Mouse (Mus musculus) midbrain, embryonic 12.5 days (tissue): ENCODE measurements around the gene Tmub1. TPM values are rescaled to one million over a fixed set of nuclear protein-coding genes. Genes with fewer than 3 reads are reported as not detected.

Experiments
- ATAC-seq: fragments of 200-750 bp; cut with Nextera tagmentation; 2 replicates; pipeline ENCODE4 v1.8.0; 2017; ENCODE audit warnings: low read depth, moderate TSS enrichment, moderate library complexity; ENCODE audit not compliant: low FRiP score
- H3K27ac ChIP-seq: fragments of 300-500 bp; sonication (generic); replicated peaks from 2 replicates; pipeline ENCODE4 v1.5.1; 2016; ENCODE audit warnings: mild to moderate bottlenecking
- H3K27me3 ChIP-seq: fragments of 300-500 bp; sonication (generic); 2 replicates; pipeline ENCODE4 v1.6.1; 2016; ENCODE audit warnings: mild to moderate bottlenecking
- H3K36me3 ChIP-seq: fragments of 300-500 bp; sonication (generic); 2 replicates; pipeline ENCODE4 v1.6.1; 2016
- H3K4me1 ChIP-seq: fragments of 300-500 bp; sonication (generic); 2 replicates; pipeline ENCODE4 v1.6.1; 2016
- H3K4me2 ChIP-seq: fragments of 300-500 bp; sonication (generic); replicated peaks from 2 replicates; pipeline ENCODE4 v1.6.1; 2016; ENCODE audit warnings: mild to moderate bottlenecking, moderate library complexity
- H3K4me3 ChIP-seq: fragments of 300-500 bp; sonication (generic); 2 replicates; pipeline ENCODE4 v1.5.1; 2016; ENCODE audit warnings: mild to moderate bottlenecking
- H3K9ac ChIP-seq: fragments of 300-500 bp; sonication (generic); replicated peaks from 2 replicates; pipeline ENCODE4 v1.6.1; 2016; ENCODE audit warnings: mild to moderate bottlenecking, moderate library complexity
- H3K9me3 ChIP-seq: fragments of 300-500 bp; sonication (generic); 2 replicates; pipeline ENCODE4 v1.6.1; 2016; ENCODE audit warnings: mild to moderate bottlenecking
- WGBS: fragments of 180-500 bp; shearing (Covaris S2); methylation state at CpG from one replicate; pipeline ENCODE4 v1.1.7; 2016; 5-methylcytosine and 5-hydroxymethylcytosine counted together
- polyA plus RNA-seq: library from polyadenylated mRNA; unstranded; fragments of >200 nt; fragmentation: Nextera tagmentation; extraction: Ambion mirVana; gene quantifications from 2 replicates; pipeline ENCODE4 v1.2.1, GENCODE M21; 2016

The Tmub1 gene
- polyA plus RNA-seq = 31.8 and 35.4 TPM in 2 replicates

DNA sequence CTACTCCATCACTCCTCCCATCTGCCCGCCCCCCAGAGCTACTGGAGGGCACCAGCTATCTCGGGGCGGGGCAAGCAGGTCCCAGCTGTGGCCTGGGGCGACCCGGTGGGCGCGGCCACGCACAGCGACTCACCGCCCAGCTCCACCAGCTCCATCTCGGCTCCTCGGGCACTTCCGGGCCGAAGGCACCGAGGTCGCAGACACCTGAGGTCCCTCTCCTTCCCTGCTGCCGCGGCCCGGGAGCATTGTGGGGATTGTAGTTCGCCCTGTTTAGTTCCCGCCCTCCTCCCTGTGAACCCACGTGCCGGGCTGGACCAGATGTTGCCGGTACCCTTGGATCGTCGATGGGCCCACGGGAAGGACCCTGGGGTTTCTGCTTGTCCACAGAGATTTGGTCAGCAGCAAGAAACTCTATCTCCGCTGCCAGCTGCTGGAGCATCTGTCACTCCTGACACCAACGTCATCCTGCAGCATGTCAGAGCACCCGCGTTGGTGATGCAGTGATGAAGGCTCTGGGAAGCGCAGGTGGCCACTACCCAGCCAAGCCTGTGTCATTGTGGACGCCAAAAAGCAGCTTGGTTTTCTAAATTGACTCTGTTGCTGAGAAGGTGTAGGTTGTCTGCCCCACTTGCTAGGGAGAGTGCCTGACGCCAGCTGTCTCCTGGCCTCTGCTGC is at the start of gene Tmub1:
Tmub1 (minus strand) TSS at position 231 of the 675 bp plus-strand sequence.
- H3K9ac ChIP-seq = peak within 1 kb of the TSS; percentile 73
- peak; percentile 50 for ATAC-seq
- peaks cover 41% of the 10 kb centered on the region for H3K4me1 ChIP-seq
- H3K9me3 ChIP-seq = no peaks in the 10 kb centered on the region
- H3K36me3 ChIP-seq = peaks cover 10% of the 10 kb centered on the region; the same call in 1 of the 2 replicates
- peak within 1 kb of the TSS; percentile 85 for H3K4me2 ChIP-seq
- 2% methylated on average over 34 of the region's 34 CpGs for WGBS
- peaks cover 9% of the 10 kb centered on the region; the same call in 1 of the 2 replicates for H3K27me3 ChIP-seq
- H3K4me3 ChIP-seq = peak within 1 kb of the TSS; percentile 67
- peak within 1 kb of the TSS; percentile 56 for H3K27ac ChIP-seq

DNA sequence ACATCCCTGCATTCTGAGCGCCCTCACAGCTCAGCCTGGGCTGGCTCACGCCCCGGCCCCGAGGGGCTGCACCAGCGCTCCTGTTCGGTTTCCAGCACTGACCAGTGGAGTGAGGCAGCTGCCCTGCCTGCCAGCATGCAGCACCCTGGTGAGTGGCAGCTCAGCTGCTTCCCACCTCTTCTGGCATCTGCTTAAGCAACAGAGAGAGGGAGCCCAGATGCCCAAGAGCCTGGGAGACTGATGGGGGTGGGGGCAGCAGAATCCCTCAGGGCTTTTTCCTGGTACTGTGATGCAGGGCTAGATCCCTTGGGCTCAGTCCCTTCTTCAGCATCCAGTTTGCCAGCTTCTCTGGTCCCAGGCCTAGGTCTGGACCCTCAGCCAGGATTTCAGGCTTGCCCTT is 49.1 kb upstream of the Tmub1 start:
- 44% methylated on average over 6 of the region's 6 CpGs for WGBS
- H3K27me3 ChIP-seq = 0 out of 2 replicates have a peak, but pooled peaks cover under 1% of the 10 kb centered on the region
- no peak overlapping the region for H3K4me2 ChIP-seq
- H3K9ac ChIP-seq = no peak overlapping the region
- H3K4me1 ChIP-seq = peaks cover 41% of the 10 kb centered on the region
- H3K36me3 ChIP-seq = peaks cover 95% of the 10 kb centered on the region
- no peak for ATAC-seq
- H3K9me3 ChIP-seq = no peaks in the 10 kb centered on the region
- H3K4me3 ChIP-seq = no peak overlapping the region
- 0 out of 2 replicates have a peak overlapping the region, but pooled peaks have one; percentile 39 for H3K27ac ChIP-seq

DNA sequence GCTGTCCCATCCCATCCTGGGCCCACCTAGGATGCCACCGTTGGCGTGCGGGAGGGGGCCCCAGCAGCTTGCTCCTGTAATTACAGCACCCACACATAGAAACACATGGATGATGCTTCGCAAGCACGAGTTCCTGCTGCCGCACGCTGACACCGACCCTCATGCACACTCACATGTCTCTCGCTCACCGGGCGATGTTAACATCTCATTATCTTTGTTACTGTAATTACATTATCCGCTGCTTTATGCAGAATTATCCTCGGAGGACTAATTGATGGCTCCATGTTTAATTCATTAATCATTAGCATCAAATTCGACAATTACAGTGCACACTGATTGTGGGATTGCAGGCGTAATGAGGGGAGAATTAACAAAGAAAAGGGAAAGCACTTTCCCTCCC is 47.4 kb upstream of the Tmub1 start:
- Histone ChIP-seq H3K4me1 (peaks cover 41% of the 10 kb centered on the region), H3K27ac (0 out of 2 replicates have a peak overlapping the region, but pooled peaks have one; percentile 8), H3K27me3 (no peaks in the 10 kb centered on the region)

DNA sequence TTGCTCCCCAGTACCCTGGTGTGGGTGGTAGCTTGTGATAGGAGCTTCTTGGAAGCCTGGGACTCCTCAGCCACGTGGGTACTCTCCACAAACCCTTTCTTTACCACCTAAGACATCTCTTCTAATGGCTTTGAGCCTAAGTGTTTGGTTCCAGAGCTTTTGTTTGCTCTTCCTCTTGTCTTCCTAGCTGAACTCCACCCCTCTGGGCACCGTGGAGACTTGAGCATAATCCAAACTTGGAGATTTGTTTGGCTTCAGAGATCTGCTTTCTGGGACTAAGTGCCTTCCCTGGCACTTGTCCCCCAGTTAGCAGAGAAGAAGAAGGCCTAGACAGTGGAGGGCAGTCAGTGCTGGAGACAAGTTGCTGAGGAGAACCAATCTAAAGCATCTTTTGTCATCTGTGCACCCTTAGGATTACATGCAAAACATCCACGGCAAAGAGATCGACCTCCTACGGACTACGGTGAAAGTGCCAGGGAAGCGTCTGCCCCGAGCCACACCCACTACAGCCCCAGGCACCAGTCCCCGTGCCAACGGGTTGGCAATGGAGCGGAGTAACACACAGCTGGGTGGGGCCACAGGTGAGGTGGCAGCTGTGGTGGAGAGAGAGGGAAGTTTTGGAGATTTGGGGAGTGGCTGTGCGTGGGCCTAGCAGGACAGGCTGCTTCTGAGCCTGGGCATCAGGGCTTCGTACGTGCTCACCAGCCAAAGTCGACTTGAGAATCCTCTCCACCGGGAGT is 45.1 kb upstream of the Tmub1 start:
- 88% methylated on average over 16 of the region's 16 CpGs for WGBS
- no peaks in the 10 kb centered on the region for H3K27me3 ChIP-seq
- ATAC-seq = no peak

More for the DNA sequence above, 47.4 kb upstream of the Tmub1 start:
- no peaks in the 10 kb centered on the region for H3K9me3 ChIP-seq
- H3K4me2 ChIP-seq = no peak overlapping the region
- WGBS = 79% methylated on average over 15 of the region's 15 CpGs
- H3K9ac ChIP-seq = no peak overlapping the region
- H3K36me3 ChIP-seq = peaks cover 92% of the 10 kb centered on the region
- ATAC-seq = no peak
- H3K4me3 ChIP-seq = no peak overlapping the region

DNA sequence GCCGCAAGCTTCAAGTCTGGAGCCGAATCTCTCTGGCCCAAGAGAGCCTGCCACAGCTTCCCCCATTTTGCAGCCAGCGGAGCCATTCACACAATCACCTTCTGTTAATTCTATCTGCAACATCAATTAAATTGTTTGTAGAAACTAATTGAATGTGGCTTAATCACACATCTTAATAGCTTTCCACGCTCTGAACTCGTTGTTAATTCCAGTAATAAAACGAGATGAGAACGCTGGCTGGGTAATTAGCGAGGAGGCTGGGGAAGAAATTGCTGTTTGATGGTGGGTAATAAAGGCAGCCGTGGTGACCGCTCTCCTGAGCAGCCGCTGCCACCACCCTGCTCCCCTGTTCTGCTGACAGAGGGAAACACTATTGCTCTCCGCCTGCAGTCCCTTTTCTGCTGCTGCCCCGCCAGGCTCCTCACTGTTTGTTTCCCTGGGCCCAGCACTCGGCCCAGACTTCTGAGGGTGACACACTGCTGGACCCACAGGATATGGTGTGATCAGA is 42.8 kb upstream of the Tmub1 start:
- H3K4me3 ChIP-seq = no peak overlapping the region
- WGBS = 89% methylated on average over 14 of the region's 14 CpGs
- H3K4me1 ChIP-seq = peaks cover 18% of the 10 kb centered on the region
- H3K27ac ChIP-seq = no peak overlapping the region
- no peak overlapping the region for H3K4me2 ChIP-seq
- no peaks in the 10 kb centered on the region for H3K27me3 ChIP-seq
- H3K36me3 ChIP-seq = peaks cover 87% of the 10 kb centered on the region
- H3K9ac ChIP-seq = no peak overlapping the region
- no peak for ATAC-seq
- no peaks in the 10 kb centered on the region for H3K9me3 ChIP-seq

More for the DNA sequence above, 45.1 kb upstream of the Tmub1 start:
- Histone ChIP-seq H3K27ac (no peak overlapping the region), H3K4me2 (no peak overlapping the region), H3K36me3 (peaks cover 93% of the 10 kb centered on the region), H3K9ac (no peak overlapping the region), H3K9me3 (no peaks in the 10 kb centered on the region), H3K4me1 (peaks cover 30% of the 10 kb centered on the region), H3K4me3 (no peak overlapping the region)

DNA sequence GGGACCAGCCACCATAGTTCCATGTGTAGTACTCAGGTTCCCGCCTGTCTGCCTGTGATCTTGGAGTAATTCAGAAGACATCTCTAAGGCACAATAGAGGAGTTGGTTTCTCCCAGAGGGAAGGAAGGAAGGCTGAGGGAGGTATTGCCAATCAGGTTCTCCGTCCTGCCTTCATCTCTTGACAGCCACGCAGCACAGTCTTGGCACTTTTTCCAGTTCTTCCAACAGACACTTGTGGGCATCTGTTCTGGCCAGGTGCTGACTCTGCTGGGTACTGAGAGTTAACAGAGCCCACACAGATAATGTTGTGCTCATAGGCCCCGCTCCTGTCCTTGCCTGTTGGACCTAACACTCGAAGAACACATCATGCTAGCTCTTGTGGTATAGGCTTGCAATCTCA is 39.1 kb upstream of the Tmub1 start:
- no peak overlapping the region for H3K4me2 ChIP-seq
- 96% methylated on average over 5 of the region's 5 CpGs for WGBS
- H3K27me3 ChIP-seq = peaks cover 22% of the 10 kb centered on the region
- ATAC-seq = no peak
- no peaks in the 10 kb centered on the region for H3K9me3 ChIP-seq
- no peak overlapping the region for H3K4me3 ChIP-seq
- H3K27ac ChIP-seq = no peak overlapping the region
- H3K36me3 ChIP-seq = peaks cover 75% of the 10 kb centered on the region
- peaks cover 43% of the 10 kb centered on the region for H3K4me1 ChIP-seq
- no peak overlapping the region for H3K9ac ChIP-seq

DNA sequence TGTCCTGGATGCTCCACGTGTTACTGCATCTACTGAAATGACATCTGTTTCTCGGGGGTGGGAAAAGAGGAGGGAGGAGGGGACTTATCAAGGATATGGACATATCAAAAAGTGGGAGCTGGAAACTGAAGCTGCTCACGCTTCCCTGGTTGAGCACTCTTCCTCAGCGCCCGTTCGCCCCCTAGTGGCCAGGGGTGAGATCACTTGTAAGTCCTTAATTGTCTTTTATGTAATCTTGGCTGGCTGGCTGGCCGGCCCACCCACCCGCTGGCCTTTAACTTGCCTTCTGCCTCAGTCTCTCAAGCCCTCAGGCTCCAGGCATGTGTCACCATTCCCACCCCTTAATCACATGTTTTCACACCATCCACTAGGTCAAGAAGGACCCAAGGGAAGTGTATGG is 38.4 kb upstream of the Tmub1 start:
- Histone ChIP-seq H3K9me3 (no peaks in the 10 kb centered on the region), H3K9ac (no peak overlapping the region), H3K4me1 (peaks cover 50% of the 10 kb centered on the region), H3K4me2 (no peak overlapping the region), H3K27me3 (peaks cover 22% of the 10 kb centered on the region), H3K4me3 (no peak overlapping the region), H3K36me3 (peaks cover 74% of the 10 kb centered on the region), H3K27ac (peak overlapping the region; percentile 39; the same call in 1 of the 2 replicates)
- ATAC-seq = no peak
- WGBS = under 1% methylated on average over 8 of the region's 8 CpGs

DNA sequence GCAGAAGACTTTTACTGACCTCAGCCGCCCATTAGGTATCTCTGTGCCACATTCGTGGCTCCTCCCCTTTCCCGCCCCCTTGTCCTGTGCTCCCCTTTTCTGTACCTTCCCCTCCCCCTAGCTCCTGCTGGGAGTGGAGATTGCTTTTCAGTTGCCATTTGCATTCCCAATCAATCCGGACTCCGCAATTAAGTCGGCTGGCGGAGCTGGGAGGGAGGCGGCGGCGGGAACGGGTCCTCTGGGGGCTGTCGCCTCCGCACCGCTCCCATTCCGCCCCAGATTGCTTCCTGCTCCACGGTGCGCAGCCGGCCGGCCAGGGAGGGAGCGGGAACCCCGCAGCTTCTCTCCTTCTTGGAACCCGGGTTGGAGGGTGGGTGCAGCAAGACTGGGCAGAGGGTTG is 37.3 kb upstream of the Tmub1 start:
- peaks cover 22% of the 10 kb centered on the region for H3K27me3 ChIP-seq

DNA sequence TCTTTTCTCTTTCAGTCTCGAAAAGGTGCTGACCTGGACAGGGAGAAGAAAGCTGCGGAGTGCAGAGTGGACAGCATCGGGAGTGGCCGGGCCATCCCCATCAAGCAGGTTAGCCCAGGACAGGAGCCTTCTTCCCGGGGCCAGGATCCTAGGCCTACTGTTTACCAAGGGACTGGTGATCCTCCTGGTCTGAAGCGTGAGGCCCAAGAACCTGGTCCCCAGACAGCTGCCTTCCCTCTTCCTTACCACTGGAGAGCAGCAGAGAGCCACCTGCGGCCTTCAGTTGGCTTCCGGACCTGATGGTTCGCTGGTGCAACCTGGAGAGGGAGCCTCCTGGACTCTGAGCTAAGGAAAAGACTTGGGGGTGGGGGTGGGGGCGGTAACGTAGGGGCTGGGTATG is 35.7 kb upstream of the Tmub1 start:
- peak; percentile 27; the same call in 1 of the 2 replicates for ATAC-seq
- WGBS = 28% methylated on average over 11 of the region's 11 CpGs
- Histone ChIP-seq H3K9ac (no peak overlapping the region), H3K27ac (peak overlapping the region; percentile 30), H3K4me3 (no peak overlapping the region), H3K36me3 (peaks cover 75% of the 10 kb centered on the region), H3K4me1 (peaks cover 67% of the 10 kb centered on the region), H3K4me2 (no peak overlapping the region), H3K9me3 (no peaks in the 10 kb centered on the region), H3K27me3 (peaks cover 24% of the 10 kb centered on the region)

More for the DNA sequence above, 37.3 kb upstream of the Tmub1 start:
- WGBS = 22% methylated on average over 22 of the region's 22 CpGs
- Histone ChIP-seq H3K36me3 (peaks cover 75% of the 10 kb centered on the region), H3K27ac (peak overlapping the region; percentile 39), H3K4me2 (peak overlapping the region; percentile 41), H3K9me3 (no peaks in the 10 kb centered on the region), H3K4me3 (no peak overlapping the region), H3K4me1 (peaks cover 61% of the 10 kb centered on the region), H3K9ac (peak overlapping the region; percentile 26; the same call in 1 of the 2 replicates)
- no peak for ATAC-seq

DNA sequence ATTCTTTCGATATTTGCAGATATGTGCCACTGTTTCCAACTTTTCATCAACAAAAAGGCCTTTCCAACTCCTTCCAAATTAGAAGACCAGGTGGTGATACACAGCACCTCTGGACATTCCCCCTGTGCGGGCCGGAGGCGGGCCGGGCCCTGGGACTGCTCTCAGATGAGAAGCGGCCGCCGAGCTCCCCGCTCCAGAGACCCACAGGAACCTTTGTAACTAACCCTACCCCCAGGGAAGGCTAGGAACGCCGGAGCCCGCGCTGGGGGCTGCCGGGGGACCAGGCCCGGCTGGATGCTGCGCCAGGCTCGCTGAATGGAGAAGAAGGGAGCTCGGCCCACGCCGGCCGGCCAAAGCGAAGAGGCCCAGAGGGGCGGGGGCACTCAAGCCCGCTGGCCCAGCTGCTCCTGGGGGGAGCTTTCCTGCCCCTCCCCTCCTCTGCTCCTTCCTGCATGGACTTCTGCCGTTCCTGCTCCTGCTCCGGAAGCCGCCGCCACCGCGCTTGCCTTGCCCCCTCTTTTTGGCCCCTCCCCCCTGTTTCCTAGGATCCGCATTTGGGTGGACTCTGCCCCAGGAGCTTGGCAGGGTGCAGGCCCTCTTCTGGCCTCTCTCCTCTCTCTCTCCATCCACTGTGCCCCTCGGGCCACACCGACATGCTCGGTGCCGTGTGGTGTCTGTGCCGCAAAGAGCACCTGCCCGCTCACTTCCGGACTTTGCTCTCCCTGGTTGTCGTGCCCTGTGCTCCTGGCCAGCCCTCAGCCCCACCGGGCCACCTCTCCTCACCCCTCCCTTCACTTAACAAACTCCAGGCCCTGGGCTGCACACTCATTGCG is 34.8 kb upstream of the Tmub1 start:
- WGBS = 35% methylated on average over 41 of the region's 41 CpGs
- H3K36me3 ChIP-seq = peaks cover 75% of the 10 kb centered on the region
- no peak overlapping the region for H3K4me2 ChIP-seq
- H3K4me3 ChIP-seq = no peak overlapping the region
- peaks cover 67% of the 10 kb centered on the region for H3K4me1 ChIP-seq
- no peaks in the 10 kb centered on the region for H3K9me3 ChIP-seq
- H3K27me3 ChIP-seq = peaks cover 25% of the 10 kb centered on the region
- H3K9ac ChIP-seq = peak overlapping the region; percentile 32
- peak overlapping the region; percentile 54 for H3K27ac ChIP-seq
- no peak for ATAC-seq

DNA sequence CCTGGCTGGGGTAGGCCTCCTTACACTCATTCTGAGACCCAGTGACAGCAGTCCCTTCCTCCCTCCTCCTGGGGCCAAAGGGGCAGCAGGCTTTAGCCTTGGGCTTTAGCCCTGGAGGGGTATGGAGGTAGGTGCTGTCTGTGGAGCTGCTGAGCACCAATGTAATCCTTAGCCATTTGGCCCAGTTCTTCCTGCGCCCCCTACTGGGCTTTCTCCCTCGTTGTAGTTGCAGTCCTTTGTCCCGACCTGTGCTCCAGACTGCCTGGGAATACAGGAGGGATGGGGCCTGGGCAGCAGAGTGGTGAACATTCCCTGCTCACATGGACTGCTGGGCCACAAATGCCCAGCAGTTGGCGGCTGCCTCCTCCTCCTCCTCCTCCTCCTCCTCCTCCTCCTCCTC is 34.0 kb upstream of the Tmub1 start:
- no peak overlapping the region for H3K9ac ChIP-seq
- no peak overlapping the region for H3K4me2 ChIP-seq
- H3K4me3 ChIP-seq = no peak overlapping the region
- WGBS = 4% methylated on average over 4 of the region's 4 CpGs
- H3K27ac ChIP-seq = peak overlapping the region; percentile 54
- H3K27me3 ChIP-seq = peaks cover 25% of the 10 kb centered on the region
- H3K4me1 ChIP-seq = peaks cover 67% of the 10 kb centered on the region
- peak; percentile 57 for ATAC-seq
- peaks cover 73% of the 10 kb centered on the region for H3K36me3 ChIP-seq
- no peaks in the 10 kb centered on the region for H3K9me3 ChIP-seq
